Mouse (Mus musculus) Patski (cell line): ENCODE data around the gene Glis2. TPM values are rescaled to one million over a fixed set of nuclear protein-coding genes. Genes with fewer than 3 reads are reported as not detected.
A peak's percentile ranks its signal among the peaks of the same experiment; 100 is the strongest.

ENCODE experiments used
- ATAC-seq: fragments of 100-300 bp; one replicate; pipeline ENCODE4 v1.8.0; 2021
- CTCF ChIA-PET: fragments of 350-600 bp; sonication (Branson Sonifier 250); formaldehyde crosslinking; loops from one replicate; lab custom pipeline; 2022; ENCODE audit warnings: inconsistent platforms; lab: Charles Lee
- POLR2A ChIA-PET: fragments of 350-600 bp; sonication (Branson Sonifier 250); formaldehyde crosslinking; loops from one replicate; lab custom pipeline; 2022; ENCODE audit warnings: antibody characterized with exemption, inconsistent platforms; lab: Charles Lee
- DNase-seq: peaks from one replicate; pipeline ENCODE4 v3.0.0-alpha.2; 2011; ENCODE audit warnings: low read depth, low spot score
- H3K27me3 ChIP-seq: fragments of 371-371 bp; one replicate; pipeline ENCODE4 v1.5.1; 2021
- CTCF ChIP-seq: fragments of 100-300 bp; IDR thresholded peaks from one replicate; pipeline ENCODE4 v1.5.1; 2021
- in situ Hi-C: fragments of 300-500 bp; cut with MboI; formaldehyde crosslinking; loops from 3 replicates; pipeline ENCODE4 v1.11.1; 2018; ENCODE audit warnings: low pct_unique_long_range_greater_than_20kb, mixed read lengths
- polyA plus RNA-seq: library from polyadenylated mRNA; unstranded; gene quantifications from one replicate; pipeline ENCODE4 v1.2.3, GENCODE M21; 2021

The Glis2 gene
- polyA plus RNA-seq, 1 experiment from 2014 or later: 87.1 TPM

DNA sequence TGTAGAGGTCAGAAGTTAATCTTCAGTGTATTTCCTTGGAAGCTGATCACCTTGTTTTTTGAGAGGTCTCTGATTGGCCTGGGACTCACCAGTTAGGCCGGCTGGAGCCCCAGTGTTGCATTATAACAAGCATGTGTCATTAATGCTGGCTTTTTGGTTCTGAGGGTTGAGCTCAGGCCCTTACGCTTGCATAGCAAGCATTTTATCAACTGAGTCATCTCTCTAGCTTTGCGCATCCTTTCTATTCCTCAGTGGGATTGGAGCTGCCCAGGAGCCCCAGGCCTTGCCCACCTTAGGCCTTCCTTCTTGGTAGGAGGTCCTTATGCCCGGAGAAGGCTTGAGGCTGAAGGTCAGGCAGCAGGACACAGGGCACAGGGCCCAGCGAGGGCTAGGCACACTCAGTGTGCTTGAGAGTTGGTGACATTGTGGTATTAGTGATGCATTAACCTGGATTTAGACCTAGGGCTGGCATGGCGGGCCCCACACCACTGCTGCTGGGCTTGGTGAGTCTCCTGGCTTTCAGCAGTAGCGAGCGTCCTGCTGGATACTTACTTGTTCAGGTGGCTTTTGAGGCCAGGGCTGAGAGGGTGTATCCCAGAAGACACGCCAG, 6.3 kb downstream of the Glis2 start:
- CTCF ChIA-PET: interaction anchor here (1.1 to 2.3 kb wide), 3 partner anchors 8 to 23 kb away, joined by 3 to 9 read pairs (median 3); no protein-coding TSS in a partner anchor
- no peak for DNase-seq
- ATAC-seq: peak; percentile 53
- no peaks in the 10 kb centered on the region for H3K27me3 ChIP-seq
- in situ Hi-C loops: no loop called here
- POLR2A ChIA-PET: interaction anchor here (0.7 to 1.2 kb wide), 4 partner anchors 14 to 313 kb away, joined by 3 to 7 read pairs (median 3); partner anchors contain the start of gene Tfap4
- no peak for TF ChIP-seq CTCF

GRCm38 (mm10) chr16:4602189-4602588, 7.7 kb downstream of the Glis2 start:
- CTCF ChIA-PET: interaction anchor here (2.3 kb wide), 1 partner anchor 10 kb away, joined by 9 read pairs; no protein-coding TSS in a partner anchor
- no peak for TF ChIP-seq CTCF
- no peak for DNase-seq
- H3K27me3 ChIP-seq: no peaks in the 10 kb centered on the region
- no peak for ATAC-seq
- in situ Hi-C loops: no loop called here
- POLR2A ChIA-PET: no interaction called here

GRCm38 (mm10) chr16:4602766-4603452, 8.4 kb downstream of the Glis2 start:
- DNase-seq (no peak), ATAC-seq (peak; percentile 6)
- ChIA-PET CTCF (interaction anchor here (0.8 to 2.3 kb wide), 2 partner anchors 10 to 11 kb away, joined by 3 to 9 read pairs; no protein-coding TSS in a partner anchor), POLR2A (interaction anchor here (0.6 kb wide), 1 partner anchor 9 kb away, joined by 3 read pairs; no protein-coding TSS in a partner anchor)
- H3K27me3 ChIP-seq: no peaks in the 10 kb centered on the region
- TF ChIP-seq CTCF: no peak
- in situ Hi-C loops: no loop called here

DNA sequence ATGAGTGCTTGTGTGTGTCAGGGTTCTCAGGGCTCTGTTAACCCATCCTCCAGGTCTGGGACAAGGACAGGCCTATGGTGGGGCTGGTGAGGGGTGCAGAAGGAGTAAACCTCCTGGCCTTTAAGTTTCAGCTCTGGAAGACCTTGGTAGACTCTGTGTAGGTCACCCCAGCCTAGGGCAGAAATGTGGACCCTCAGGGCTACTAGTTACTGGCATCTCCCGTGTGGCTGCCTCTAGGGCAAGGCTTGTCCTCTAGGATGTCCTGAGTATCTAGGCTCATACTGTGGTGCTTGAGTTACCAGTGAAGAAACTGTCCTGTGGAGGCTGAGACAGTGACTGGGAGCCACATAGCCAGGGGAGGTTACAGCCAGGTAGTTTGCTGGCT, 8.9 kb downstream of the Glis2 start:
- ChIA-PET POLR2A (interaction anchor here (0.6 kb wide), 1 partner anchor 10 kb away, joined by 3 read pairs; no protein-coding TSS in a partner anchor), CTCF (interaction anchor here (0.8 kb wide), 1 partner anchor 10 kb away, joined by 3 read pairs; no protein-coding TSS in a partner anchor)
- in situ Hi-C loops: no loop called here
- DNase-seq (no peak), ATAC-seq (no peak)
- no peak for TF ChIP-seq CTCF
- H3K27me3 ChIP-seq: no peaks in the 10 kb centered on the region

- no peak for TF ChIP-seq CTCF
- in situ Hi-C loops: no loop called here
- ChIA-PET CTCF (no interaction called here), POLR2A (interaction anchor here (4.8 kb wide), 1 partner anchor 10 kb away, joined by 34 read pairs; the partner anchor contains the start of gene Glis2)
- H3K27me3 ChIP-seq: no peaks in the 10 kb centered on the region
- ATAC-seq: no peak
- DNase-seq: no peak
Measured at GRCm38 (mm10) chr16:4604293-4604837, 9.9 kb downstream of the Glis2 start.

GRCm38 (mm10) chr16:4605514-4606131, 11.1 kb downstream of the Glis2 start:
- in situ Hi-C loops: no loop called here
- DNase-seq: no peak
- ChIA-PET CTCF (interaction anchor here (4.2 to 5.7 kb wide), 4 partner anchors 11 to 49 kb away, joined by 30 to 94 read pairs (median 66); partner anchors contain the start of gene Glis2), POLR2A (interaction anchor here (0.6 to 4.8 kb wide), 3 partner anchors 11 to 43 kb away, joined by 4 to 34 read pairs (median 5); partner anchors contain the start of gene Glis2)
- no peak for TF ChIP-seq CTCF
- H3K27me3 ChIP-seq: no peaks in the 10 kb centered on the region
- no peak for ATAC-seq

DNA sequence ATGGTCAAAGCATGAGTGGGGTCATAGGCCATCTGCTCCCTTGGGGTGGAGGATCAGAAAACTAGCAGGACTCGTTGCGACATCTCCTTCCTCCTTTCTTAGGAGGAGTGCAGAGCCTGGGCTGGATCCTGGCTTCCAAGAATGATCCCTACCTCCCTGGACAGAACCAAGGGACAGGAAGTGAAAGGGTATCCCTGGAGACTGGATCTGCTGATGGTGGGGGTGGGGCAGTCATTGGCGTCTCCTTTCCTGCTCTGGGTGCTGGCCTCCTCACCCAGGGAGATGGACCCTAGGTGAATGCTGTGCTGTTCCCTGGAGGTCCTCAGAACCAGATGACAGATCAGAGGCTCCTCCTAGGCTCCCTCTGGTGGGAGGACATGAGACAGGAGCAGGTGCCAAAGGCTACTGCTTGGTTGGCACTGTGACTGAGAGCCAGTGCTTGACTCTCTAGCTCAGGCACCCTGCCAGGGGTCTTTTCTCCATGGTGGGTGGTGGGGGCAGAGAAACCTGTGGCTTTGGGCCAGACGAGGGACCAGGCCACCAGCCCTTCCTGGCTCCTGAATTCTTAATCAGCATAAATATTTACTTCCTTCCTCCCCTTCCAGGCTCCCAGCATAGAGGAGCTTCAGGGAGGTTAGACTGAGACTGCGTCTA, 12.0 kb downstream of the Glis2 start:
- in situ Hi-C loops: no loop called here
- ATAC-seq (no peak), DNase-seq (no peak)
- CTCF ChIA-PET: interaction anchor here (1.1 to 5.7 kb wide), 12 partner anchors 10 to 96 kb away, joined by 3 to 94 read pairs (median 11); partner anchors contain the start of genes Glis2, Pam16 and Tfap4
- POLR2A ChIA-PET: interaction anchor here (0.6 to 4.8 kb wide), 3 partner anchors 12 to 184 kb away, joined by 4 to 34 read pairs (median 5); partner anchors contain the start of genes Glis2 and Tfap4
- H3K27me3 ChIP-seq: no peaks in the 10 kb centered on the region
- TF ChIP-seq CTCF: no peak

DNA sequence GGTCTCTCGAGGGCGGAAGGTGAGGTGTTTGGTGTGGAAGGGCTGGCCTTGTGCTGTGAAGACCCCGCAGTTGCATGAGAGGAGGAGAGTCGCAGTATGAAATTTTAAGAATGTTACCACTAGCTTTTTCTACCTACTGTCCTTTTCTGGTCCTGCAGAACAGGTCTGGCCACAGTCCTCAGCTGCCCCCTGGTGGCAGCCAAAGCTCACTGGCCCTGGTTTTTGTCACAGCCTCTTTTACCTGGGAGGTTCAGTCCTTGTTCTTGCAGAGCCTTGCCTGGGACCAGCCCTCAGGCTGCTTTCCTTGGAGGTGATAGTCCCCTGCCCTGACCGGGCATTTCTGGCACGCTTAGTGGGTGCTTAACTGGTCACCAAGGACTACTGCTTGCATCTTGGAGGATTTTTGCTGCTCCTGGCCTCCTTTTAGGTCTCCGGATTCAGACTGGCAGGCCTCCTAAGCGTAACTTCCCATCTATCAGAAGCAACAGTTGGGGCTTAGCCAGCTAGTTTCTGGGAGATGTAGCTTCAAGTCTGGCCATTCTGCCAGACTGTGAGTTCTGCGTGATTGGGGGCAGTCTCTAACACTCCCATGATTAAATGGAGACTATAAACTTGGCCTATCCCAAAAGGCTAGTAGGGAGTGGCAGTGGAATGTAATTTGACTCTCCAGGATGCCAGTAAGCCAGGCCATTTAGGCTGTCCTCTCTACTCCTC, 13.5 kb downstream of the Glis2 start:
- no peak for DNase-seq
- no peak for TF ChIP-seq CTCF
- CTCF ChIA-PET: interaction anchor here (0.6 to 5.7 kb wide), 22 partner anchors 9 to 274 kb away, joined by 3 to 94 read pairs (median 6); partner anchors contain the start of genes Glis2, Pam16 and Tfap4
- no peaks in the 10 kb centered on the region for H3K27me3 ChIP-seq
- POLR2A ChIA-PET: interaction anchor here (0.6 to 4.8 kb wide), 5 partner anchors 14 to 49 kb away, joined by 3 to 34 read pairs (median 3); partner anchors contain the start of genes Glis2 and Tfap4
- in situ Hi-C loops: no loop called here
- no peak for ATAC-seq
